Mouse (Mus musculus) heart, adult 2 months (tissue): Measurements from ENCODE around the gene Irf2bp2.

Source experiments
- CTCF ChIP-seq: fragments of 200-600 bp; IDR thresholded peaks from 2 replicates; pipeline ENCODE4 v1.8.1; 2022; ENCODE audit warnings: antibody characterized with exemption, mild to moderate bottlenecking, moderate library complexity
- EP300 ChIP-seq: fragments of 200-500 bp; IDR thresholded peaks from 2 replicates; pipeline ENCODE4 v1.6.1; 2011; ENCODE audit warnings: low read depth, low read length, control low read depth; ENCODE audit not compliant: insufficient read depth
- POLR2A ChIP-seq: fragments of 200-500 bp; IDR thresholded peaks from 2 replicates; pipeline ENCODE4 v1.6.1; 2011; ENCODE audit warnings: mild to moderate bottlenecking, low read depth, low read length, control low read depth; ENCODE audit not compliant: insufficient read depth

DNA sequence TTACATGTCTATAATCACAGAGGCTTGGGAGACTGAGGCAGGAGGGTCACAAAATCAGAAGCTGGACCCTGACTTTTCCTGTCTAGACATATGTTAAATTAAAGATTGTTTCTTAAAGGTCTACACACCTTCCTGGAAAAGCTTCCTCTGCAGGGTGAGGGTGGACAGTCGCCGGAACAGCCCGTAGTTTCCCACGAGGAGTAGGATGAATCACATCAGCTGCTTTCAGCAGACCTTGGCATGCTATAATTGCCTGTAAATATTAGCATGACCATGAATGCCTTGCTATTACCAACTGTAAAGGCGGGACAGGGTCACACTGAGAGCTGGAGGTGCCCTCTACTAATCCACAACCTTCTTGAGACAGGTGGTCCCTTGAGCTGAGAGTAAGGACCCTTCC, 53.5 kb downstream of the Irf2bp2 start:
- TF ChIP-seq POLR2A: no peak
- TF ChIP-seq CTCF: no peak
- no peak for TF ChIP-seq EP300
